25 mouse cellular contexts compared by ENCODE assay signal in the genomic region with DNA sequence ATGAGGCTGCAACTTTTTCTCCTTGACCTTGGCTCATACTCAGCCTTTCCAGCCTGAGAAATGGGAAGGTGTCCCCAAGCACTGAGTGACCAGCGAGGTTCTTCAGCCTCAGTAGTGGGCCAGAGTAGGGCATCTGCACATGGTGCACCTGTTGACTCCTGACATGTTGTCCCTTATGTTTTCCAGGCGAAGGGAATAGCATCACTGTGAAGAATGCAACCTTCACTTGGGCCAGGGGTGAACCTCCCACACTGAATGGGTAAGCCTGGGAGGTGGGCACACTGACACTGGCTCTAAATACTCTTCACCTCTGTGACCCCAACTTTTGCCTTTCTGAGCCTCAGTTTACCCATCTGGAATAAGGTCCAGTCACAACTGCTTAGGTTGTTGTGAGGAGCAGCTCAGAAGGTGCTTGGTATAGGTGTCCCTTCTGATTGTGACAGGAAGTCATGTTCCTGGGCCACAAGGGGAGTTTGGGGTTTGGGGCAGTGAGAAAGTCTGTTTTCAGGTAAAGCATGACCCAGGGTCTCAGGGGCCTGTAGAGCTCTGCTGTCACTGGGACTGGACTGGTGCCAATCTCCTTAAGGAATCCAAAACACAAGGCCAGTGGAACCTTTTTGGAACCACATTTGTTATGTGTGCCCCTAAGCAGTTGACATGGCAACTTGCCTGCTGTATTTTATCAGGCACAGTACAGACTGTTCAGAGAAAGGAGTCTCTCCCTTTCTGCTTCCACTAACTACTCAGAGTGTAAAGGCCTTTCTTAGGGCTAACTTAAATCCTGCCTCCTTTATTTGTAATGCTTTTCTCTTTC.
"Had no signal": no experiment of that assay in that cellular context is flagged by ENCODE, and none has a peak within 500 bp of the region (broad histone marks: within the 10 kb centered on the region; RNA-seq: fewer than 3 reads in every experiment).

No protein-coding gene starts in this region.

- H3K27me3 ChIP-seq: heart, embryonic 13.5 days; heart, embryonic 15.5 days; hindbrain, embryonic 13.5 days; hindbrain, embryonic 15.5 days; kidney, embryonic 15.5 days; limb, embryonic 13.5 days; limb, embryonic 15.5 days; liver, embryonic 12.5 days had no signal

- DNase-seq: gastrocnemius, postnatal 14 days; gastrocnemius, postnatal 36 days; heart, adult 18-20 months; heart, postnatal 14 days; heart, postnatal 36 days; kidney, adult 11 months; kidney, adult 2 months; kidney, adult 9 months; kidney, postnatal 14 days; kidney, postnatal 36 days; layer of hippocampus, adult 9-11 months; layer of hippocampus, postnatal 36 days; left cerebral cortex, postnatal 4 days had no signal

- H3K4me3 ChIP-seq: heart, embryonic 13.5 days; heart, embryonic 15.5 days; hindbrain, embryonic 13.5 days; hindbrain, embryonic 15.5 days; kidney, embryonic 15.5 days; layer of hippocampus, adult 2 months; limb, embryonic 13.5 days; limb, embryonic 15.5 days; liver, embryonic 12.5 days had no signal

- H3K36me3 ChIP-seq: heart, embryonic 13.5 days; heart, embryonic 15.5 days; hindbrain, embryonic 15.5 days had no signal

- ATAC-seq: hindbrain, postnatal 0 days; intestine, embryonic 16.5 days; liver, embryonic 12.5 days had no signal

- H3K4me1 ChIP-seq: hindbrain, embryonic 15.5 days; liver, embryonic 12.5 days had no signal

- H3K27ac ChIP-seq: heart, embryonic 13.5 days; heart, embryonic 15.5 days; hindbrain, embryonic 13.5 days; hindbrain, embryonic 15.5 days; hindbrain, postnatal 0 days; kidney, embryonic 15.5 days; kidney, postnatal 0 days; layer of hippocampus, adult 2 months; limb, embryonic 13.5 days; limb, embryonic 15.5 days; liver, embryonic 12.5 days had no signal

- H3K9ac ChIP-seq: heart, embryonic 13.5 days; heart, embryonic 15.5 days; hindbrain, embryonic 13.5 days; hindbrain, embryonic 15.5 days; kidney, embryonic 15.5 days; limb, embryonic 13.5 days; limb, embryonic 15.5 days; liver, embryonic 12.5 days had no signal
